Mouse (Mus musculus): Measurements from ENCODE around the gene Rims3.
A peak's percentile ranks its signal among the peaks of the same experiment; 100 is the strongest.

Gene Rims3

GRCm38 (mm10) chr4:120891960-120892359 lies 37.3 kb downstream of the Rims3 start:
- DNase-seq (ENCODE audit: low read depth, low spot score), result no peak

DNA sequence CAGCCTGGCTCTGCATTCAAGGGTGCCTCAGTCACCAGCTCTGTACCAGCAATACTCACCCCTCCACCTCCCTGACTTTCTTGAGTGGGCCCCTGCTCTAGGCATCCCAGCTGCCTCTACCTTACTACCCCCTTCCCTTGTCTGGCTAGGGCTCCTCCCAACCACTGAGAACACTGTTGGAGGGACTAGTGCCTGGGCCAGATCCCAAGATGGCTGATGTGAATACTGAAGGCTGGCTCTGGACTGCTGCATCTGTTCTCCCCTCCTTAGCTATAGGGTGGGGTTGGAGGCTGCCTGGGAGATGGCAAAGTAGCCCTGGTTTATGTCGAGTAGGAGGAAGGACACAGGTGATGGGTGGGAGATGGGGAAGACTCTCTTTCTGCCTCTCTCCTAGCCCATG lies 37.9 kb downstream of the Rims3 start:
- no peak for DNase-seq (ENCODE audit: low read depth, low spot score)

DNA sequence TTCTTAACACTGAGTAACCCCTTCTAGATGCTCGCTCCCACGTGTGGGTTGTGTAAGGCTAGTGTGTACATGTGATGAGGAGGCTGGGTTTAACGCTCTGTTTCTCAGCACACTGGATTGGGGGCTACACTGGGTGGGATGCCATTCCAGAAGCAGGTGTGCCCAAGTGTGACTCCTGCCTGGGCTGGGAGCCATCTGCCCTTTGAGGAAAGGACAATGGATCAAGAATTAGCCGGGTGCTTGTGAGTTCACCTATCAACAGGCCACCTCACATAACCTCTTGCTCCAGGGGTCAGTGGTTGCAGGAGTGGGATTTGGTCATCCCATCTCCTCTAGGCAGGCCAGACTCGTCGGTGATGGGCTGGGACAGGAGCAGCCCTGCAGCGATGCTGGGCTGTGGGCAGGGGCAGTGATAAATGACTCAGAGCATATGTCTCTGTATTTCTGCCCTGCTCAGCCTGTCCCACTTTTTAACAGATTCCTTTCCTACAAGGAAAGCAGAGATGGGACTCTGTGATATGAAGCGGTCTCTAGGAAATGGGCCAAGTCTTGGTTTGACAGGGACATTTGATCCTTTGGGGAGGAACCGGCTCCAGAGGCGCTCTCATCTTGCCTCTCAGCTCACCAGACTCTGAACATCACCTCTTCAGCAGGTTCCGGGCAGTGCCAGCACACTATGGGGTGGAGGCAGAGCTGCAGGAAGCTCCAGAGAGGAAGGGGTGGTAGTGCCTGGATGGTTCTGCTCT lies 39.2 kb downstream of the Rims3 start:
- peak; percentile 39 for DNase-seq (ENCODE audit: low read depth, low spot score)

DNA sequence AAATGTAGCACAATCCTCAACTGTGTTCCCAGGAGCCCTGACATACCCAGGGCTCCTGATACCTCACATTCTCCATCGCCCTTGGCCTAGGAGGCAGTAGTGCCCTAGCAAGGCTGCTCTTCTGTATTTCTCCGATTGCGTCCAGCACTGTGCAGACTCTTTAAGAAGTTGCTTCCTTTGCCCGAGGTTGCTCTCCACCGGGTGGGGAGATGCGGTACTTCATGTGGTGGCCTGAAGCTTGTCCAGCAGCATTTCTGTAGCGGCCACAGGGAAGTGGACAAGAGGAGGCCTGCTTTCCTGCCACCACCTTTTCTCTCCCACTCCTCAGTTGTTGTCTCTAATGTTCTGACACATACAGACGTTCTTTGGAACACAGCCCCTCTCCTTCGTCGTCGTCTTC lies 40.0 kb downstream of the Rims3 start:
- no peak for DNase-seq (ENCODE audit: low read depth, low spot score)

DNA sequence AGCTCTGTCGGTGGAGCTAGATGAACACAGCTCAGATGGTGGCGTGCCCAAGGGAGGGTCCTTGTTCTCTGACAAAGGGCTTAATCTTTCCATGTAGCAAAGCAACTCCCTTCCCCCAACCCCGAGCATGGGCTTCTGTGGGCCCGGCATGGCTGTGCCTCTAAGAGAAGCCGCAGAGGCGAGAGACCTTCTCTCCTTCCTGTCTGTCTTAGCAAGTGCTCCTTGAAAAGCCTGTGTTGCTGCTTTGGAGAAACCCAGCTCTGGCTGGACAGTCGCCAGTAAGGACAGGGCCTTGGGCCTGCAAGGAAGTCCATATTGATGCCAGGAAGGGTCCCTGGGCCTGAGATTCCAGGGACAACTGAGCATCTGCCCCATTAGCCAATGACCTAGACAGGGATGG lies 40.6 kb downstream of the Rims3 start:
- no peak for DNase-seq (ENCODE audit: low read depth, low spot score)

GRCm38 (mm10) chr4:120895810-120896584 lies 41.4 kb downstream of the Rims3 start:
- DNase-seq (ENCODE audit: low read depth, low spot score), result no peak

- no peak for DNase-seq (ENCODE audit: low read depth, low spot score)
These were observed 49.9 kb downstream of the Rims3 start for GRCm38 (mm10) chr4:120904533-120904932.

DNA sequence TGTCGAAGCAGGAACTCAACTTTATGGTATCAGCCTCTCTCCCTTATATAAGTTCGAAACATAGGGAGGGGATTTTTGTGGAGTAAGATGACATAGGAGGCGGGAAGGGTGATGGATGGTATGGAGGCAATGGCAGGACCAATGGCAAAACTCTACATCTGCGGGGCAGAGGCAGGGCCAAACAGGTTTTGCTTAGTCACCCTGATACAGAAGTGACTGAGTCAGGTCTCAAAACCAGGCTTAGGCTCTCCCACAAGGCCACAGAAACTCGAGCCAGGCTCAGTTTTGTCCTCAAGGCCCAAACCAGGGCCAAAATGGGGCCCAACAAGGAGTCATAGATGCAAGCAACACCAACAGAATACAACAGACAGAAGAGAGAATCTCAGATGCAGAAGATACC lies 51.0 kb downstream of the Rims3 start:
- DNase-seq (ENCODE audit: low read depth, low spot score), result peak; percentile 54

GRCm38 (mm10) chr4:120909558-120910150 lies 55.0 kb downstream of the Rims3 start:
- peak; percentile 84 for DNase-seq (ENCODE audit: low read depth, low spot score)

DNA sequence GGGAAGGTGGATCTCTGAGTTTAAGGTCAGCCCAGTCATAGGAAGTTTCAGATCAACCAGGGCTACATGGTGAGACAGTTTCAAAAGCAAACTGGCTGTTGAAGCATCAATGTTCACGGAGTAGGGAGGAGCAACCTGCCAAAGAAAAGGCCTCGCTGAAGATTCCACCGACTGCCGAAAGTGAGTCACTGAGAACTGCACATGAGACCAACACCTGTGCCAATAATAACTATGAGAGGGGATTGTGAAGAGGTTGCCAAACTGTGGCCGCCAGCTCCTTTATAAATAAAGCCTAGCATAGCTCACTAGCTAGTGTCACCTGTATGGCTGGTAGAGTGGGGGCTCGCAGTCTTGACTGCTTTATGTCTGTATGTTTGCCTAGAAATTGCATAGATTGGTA lies 56.5 kb downstream of the Rims3 start:
- no peak for DNase-seq (ENCODE audit: low read depth, low spot score)

DNA sequence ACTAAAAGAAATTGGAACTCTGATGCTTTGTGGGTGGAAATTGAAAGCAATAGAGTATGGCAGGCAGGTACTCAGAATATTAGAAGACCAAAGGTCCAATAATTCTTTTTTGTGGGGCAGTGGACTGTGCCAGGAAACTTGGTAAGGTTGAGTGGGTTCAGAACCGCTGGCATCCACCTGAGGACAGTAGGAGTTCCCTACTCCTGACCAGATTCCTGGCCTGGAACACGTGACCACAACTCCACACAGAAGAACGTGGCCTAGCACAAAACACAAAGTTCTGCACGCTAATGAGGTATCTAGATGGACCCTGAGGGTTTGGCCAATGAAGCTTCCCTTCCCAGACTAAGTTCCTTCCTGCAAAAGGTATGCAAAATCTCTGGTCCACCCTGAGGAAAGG lies 58.2 kb downstream of the Rims3 start:
- no peak for DNase-seq (ENCODE audit: low read depth, low spot score)

- no peak for DNase-seq (ENCODE audit: low read depth, low spot score)
These were observed 58.8 kb downstream of the Rims3 start for GRCm38 (mm10) chr4:120913443-120913842.

- DNase-seq (ENCODE audit: low read depth, low spot score), result no peak
These were observed 59.2 kb downstream of the Rims3 start for GRCm38 (mm10) chr4:120913861-120914260.

DNA sequence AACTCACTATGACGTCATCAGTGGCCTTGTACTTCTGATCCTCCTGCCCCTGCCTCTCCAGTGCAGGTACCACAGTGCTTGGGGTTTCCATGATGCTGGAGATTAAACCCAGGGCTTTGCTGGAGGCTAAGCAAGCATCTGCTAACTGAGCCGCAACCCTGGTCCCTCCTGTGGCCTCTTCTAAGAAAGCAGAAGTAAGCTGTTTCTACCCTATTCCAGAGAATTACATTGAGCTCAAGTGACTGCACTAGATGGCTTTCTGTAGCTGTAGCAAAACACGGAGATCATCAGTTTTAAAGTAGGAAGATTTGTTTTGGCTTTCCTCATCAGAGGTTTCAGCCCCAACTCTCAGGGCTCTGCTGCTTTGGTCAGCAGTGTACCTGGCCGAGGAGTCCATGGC lies 59.9 kb downstream of the Rims3 start:
- DNase-seq (ENCODE audit: low read depth, low spot score), result no peak

DNA sequence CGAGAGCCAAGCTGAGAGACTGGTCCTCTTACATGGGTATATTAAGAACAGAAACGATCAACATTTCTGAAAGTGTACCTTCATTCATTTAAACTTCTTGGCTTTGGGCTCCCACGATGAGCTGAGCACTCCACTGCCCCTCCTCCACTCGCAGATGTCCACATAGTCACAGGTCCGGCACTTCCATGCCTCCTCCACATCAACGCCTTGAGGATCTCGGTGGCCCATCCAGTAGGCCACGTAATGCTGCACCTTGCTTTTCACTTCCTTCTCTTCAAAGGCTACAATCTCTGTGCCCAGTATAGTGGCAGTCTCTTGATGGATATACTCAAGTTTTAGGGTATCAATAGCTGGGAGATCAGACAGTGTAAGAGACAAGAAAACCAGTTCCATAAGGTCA lies 66.8 kb downstream of the Rims3 start:
- DNase-seq (ENCODE audit: low read depth, low spot score), result no peak

- peak; percentile 94 for DNase-seq (ENCODE audit: low read depth, low spot score)
These were observed 70.1 kb downstream of the Rims3 start, which contains the start of gene Exo5 for GRCm38 (mm10) chr4:120924554-120925299. Exo5 (minus strand) TSS chr4:120925017.

DNA sequence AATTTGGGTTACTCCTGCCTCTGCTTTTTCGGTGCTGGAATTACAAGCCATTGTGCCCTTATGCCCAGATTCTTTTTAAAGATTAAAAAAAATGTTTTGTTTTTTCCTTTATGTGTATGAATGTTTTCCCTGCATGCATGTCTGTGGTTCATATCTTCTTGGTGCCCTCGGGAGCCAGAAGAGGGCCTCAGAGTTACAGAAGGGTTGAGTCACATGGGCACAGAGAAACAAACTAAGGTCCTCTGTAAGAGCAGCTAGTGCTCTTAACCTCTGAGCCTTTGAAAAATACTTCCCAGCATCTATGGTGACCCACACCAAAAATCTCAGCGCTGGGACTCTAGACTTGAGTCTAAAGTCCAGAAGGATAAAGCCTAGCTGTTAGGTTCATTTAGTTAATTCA lies 70.8 kb downstream of the Rims3 start:
- peak; percentile 80 for DNase-seq (ENCODE audit: low read depth, low spot score)

GRCm38 (mm10) chr4:120928686-120929085 lies 74.1 kb downstream of the Rims3 start:
- DNase-seq (ENCODE audit: low read depth, low spot score), result peak; percentile 22

GRCm38 (mm10) chr4:120930736-120931135 lies 76.1 kb downstream of the Rims3 start:
- DNase-seq (ENCODE audit: low read depth, low spot score), result no peak

DNA sequence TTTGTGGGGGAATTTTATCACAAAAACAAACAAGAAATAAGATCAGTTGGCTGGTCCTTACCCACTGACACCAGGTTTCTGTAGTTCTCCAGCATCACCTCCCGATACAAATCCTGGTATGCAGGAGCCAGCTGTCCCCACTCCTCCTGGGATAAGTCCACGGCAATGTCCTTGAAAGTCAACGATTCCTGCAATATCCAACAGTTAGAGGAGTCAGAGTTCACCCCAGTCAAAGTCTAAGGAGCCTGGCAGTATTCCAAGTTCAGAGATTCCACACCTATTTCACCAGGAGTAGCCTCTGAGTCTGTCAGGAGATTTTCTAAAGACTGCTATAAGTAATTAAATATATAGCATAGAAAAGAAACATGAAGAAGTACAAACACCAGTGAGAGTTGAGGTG lies 80.4 kb downstream of the Rims3 start:
- DNase-seq (ENCODE audit: low read depth, low spot score), result no peak
